Mouse (Mus musculus) forebrain, embryonic 14.5 days (tissue): ENCODE data around the gene Sugct. TPM values are rescaled to one million over a fixed set of nuclear protein-coding genes. Genes with fewer than 3 reads are reported as not detected.

Experiments
- ATAC-seq: fragments of 200-750 bp; cut with Nextera tagmentation; 2 replicates; pipeline ENCODE4 v1.8.0; 2017; ENCODE audit warnings: mild to moderate bottlenecking, moderate library complexity
- DNase-seq: peaks from one replicate; pipeline ENCODE4 v3.0.0-alpha.2; 2015; ENCODE audit warnings: low spot score
- H3K27ac ChIP-seq: fragments of 300-500 bp; sonication (generic); 2 replicates; pipeline ENCODE4 v1.5.1; 2014; ENCODE audit warnings: low read depth, mild to moderate bottlenecking, control low read depth, low read length, moderate library complexity
- H3K27me3 ChIP-seq: fragments of 300-500 bp; sonication (generic); replicated peaks from 2 replicates; pipeline ENCODE4 v1.6.1; 2014; ENCODE audit warnings: low read length, control low read depth, mixed read lengths; ENCODE audit not compliant: control insufficient read depth, insufficient read depth
- H3K36me3 ChIP-seq: fragments of 300-500 bp; sonication (generic); 2 replicates; pipeline ENCODE4 v1.6.1; 2014; ENCODE audit warnings: low read length, control low read depth; ENCODE audit not compliant: control insufficient read depth, insufficient read depth
- H3K4me1 ChIP-seq: fragments of 300-500 bp; sonication (generic); 2 replicates; pipeline ENCODE4 v1.6.1; 2014; ENCODE audit warnings: antibody characterized with exemption, low read length, control low read depth; ENCODE audit not compliant: control insufficient read depth, insufficient read depth
- H3K4me2 ChIP-seq: fragments of 300-500 bp; sonication (generic); 2 replicates; pipeline ENCODE4 v1.6.1; 2014; ENCODE audit warnings: mild to moderate bottlenecking, control low read depth, low read length
- H3K4me3 ChIP-seq: fragments of 300-500 bp; sonication (generic); 2 replicates; pipeline ENCODE4 v1.5.1; 2014; ENCODE audit warnings: low read depth, low read length, control low read depth
- H3K9ac ChIP-seq: fragments of 300-500 bp; sonication (generic); 2 replicates; pipeline ENCODE4 v1.6.1; 2014; ENCODE audit warnings: mild to moderate bottlenecking, low read length, control low read depth, moderate library complexity
- H3K9me3 ChIP-seq: fragments of 300-500 bp; sonication (generic); replicated peaks from 2 replicates; pipeline ENCODE4 v1.6.1; 2016; ENCODE audit warnings: low read length, control low read depth, mixed read lengths; ENCODE audit not compliant: control insufficient read depth
- WGBS: fragments of 180-500 bp; shearing (Covaris S2); extraction: QIAGEN DNeasy Blood & Tissue Kit; methylation state at CpG from one replicate; pipeline ENCODE4 v1.1.7; 2014; 5-methylcytosine and 5-hydroxymethylcytosine counted together
- polyA plus RNA-seq: library from polyadenylated mRNA; unstranded; fragments of >200 nt; fragmentation: Nextera tagmentation; extraction: Ambion mirVana; gene quantifications from 2 replicates; pipeline ENCODE4 v1.2.1, GENCODE M21; 2014

Sugct gene
- polyA plus RNA-seq, 1 experiment from 2014 or later, result 1.7 TPM

- DNase-seq, result no peak
- H3K27me3 ChIP-seq, result no peaks in the 10 kb centered on the region
Observed at GRCm38 (mm10) chr13:17700090-17700715, 4.8 kb upstream of the Sugct start.

GRCm38 (mm10) chr13:17695898-17696580 is 686 bp upstream of the Sugct start:
- peak overlapping the region; percentile 84; the same call in 1 of the 2 replicates for H3K27ac ChIP-seq
- H3K4me2 ChIP-seq, result peak overlapping the region; percentile 73
- ATAC-seq (no peak), DNase-seq (no peak)
- H3K27me3 ChIP-seq, result no peaks in the 10 kb centered on the region
- H3K9me3 ChIP-seq, result no peaks in the 10 kb centered on the region
- H3K36me3 ChIP-seq, result no peaks in the 10 kb centered on the region
- peaks cover 4% of the 10 kb centered on the region for H3K4me1 ChIP-seq
- WGBS, result 19% methylated on average over 7 of the region's 7 CpGs
- peak overlapping the region; percentile 87 for H3K9ac ChIP-seq
- peak overlapping the region; percentile 75 for H3K4me3 ChIP-seq

More at GRCm38 (mm10) chr13:17700090-17700715, 4.8 kb upstream of the Sugct start:
- Histone ChIP-seq H3K9me3 (no peaks in the 10 kb centered on the region), H3K36me3 (no peaks in the 10 kb centered on the region), H3K9ac (no peak overlapping the region), H3K4me2 (no peak overlapping the region), H3K4me3 (no peak overlapping the region), H3K4me1 (peaks cover 4% of the 10 kb centered on the region), H3K27ac (no peak overlapping the region)
- WGBS, result 77% methylated on average over 3 of the region's 3 CpGs
- no peak for ATAC-seq

- no peaks in the 10 kb centered on the region for H3K27me3 ChIP-seq
- H3K4me3 ChIP-seq, result peak overlapping the region; percentile 75
- under 1% methylated on average over 12 of the region's 25 CpGs for WGBS
- peak overlapping the region; percentile 74; the same call in 1 of the 2 replicates for H3K27ac ChIP-seq
- peaks cover 4% of the 10 kb centered on the region for H3K4me1 ChIP-seq
- peak; percentile 76 for ATAC-seq
- no peaks in the 10 kb centered on the region for H3K9me3 ChIP-seq
- DNase-seq, result peak; percentile 53
- H3K36me3 ChIP-seq, result no peaks in the 10 kb centered on the region
- H3K9ac ChIP-seq, result peak overlapping the region; percentile 63
- peak overlapping the region; percentile 66 for H3K4me2 ChIP-seq
Observed at GRCm38 (mm10) chr13:17694414-17694813, 939 bp downstream of the Sugct start.

GRCm38 (mm10) chr13:17693816-17694215 is 1.5 kb downstream of the Sugct start:
- Histone ChIP-seq H3K27ac (no peak overlapping the region), H3K9me3 (no peaks in the 10 kb centered on the region), H3K27me3 (no peaks in the 10 kb centered on the region), H3K9ac (no peak overlapping the region), H3K36me3 (no peaks in the 10 kb centered on the region), H3K4me3 (no peak overlapping the region), H3K4me1 (peaks cover 4% of the 10 kb centered on the region), H3K4me2 (peak overlapping the region; percentile 66; the same call in 1 of the 2 replicates)
- WGBS, result 62% methylated on average over 5 of the region's 5 CpGs
- ATAC-seq, result no peak
- peak; percentile 32 for DNase-seq

GRCm38 (mm10) chr13:17691436-17691835 is 3.9 kb downstream of the Sugct start:
- 68% methylated on average over 1 of the region's 1 CpGs for WGBS

GRCm38 (mm10) chr13:17690686-17691085 is 4.7 kb downstream of the Sugct start:
- H3K9ac ChIP-seq, result no peak overlapping the region
- no peaks in the 10 kb centered on the region for H3K27me3 ChIP-seq
- H3K27ac ChIP-seq, result no peak overlapping the region
- ATAC-seq (no peak), DNase-seq (no peak)
- no peaks in the 10 kb centered on the region for H3K36me3 ChIP-seq
- H3K9me3 ChIP-seq, result no peaks in the 10 kb centered on the region
- no peak overlapping the region for H3K4me2 ChIP-seq
- H3K4me3 ChIP-seq, result no peak overlapping the region
- no peaks in the 10 kb centered on the region for H3K4me1 ChIP-seq

More at GRCm38 (mm10) chr13:17691436-17691835, 3.9 kb downstream of the Sugct start:
- Histone ChIP-seq H3K9ac (no peak overlapping the region), H3K27ac (no peak overlapping the region), H3K4me3 (no peak overlapping the region), H3K4me2 (no peak overlapping the region), H3K4me1 (peaks cover 4% of the 10 kb centered on the region), H3K36me3 (no peaks in the 10 kb centered on the region), H3K27me3 (no peaks in the 10 kb centered on the region), H3K9me3 (no peaks in the 10 kb centered on the region)
- DNase-seq (no peak), ATAC-seq (no peak)

GRCm38 (mm10) chr13:17689461-17689860 is 5.9 kb downstream of the Sugct start:
- Histone ChIP-seq H3K4me3 (no peak overlapping the region), H3K9ac (no peak overlapping the region), H3K4me2 (no peak overlapping the region), H3K36me3 (no peaks in the 10 kb centered on the region), H3K9me3 (no peaks in the 10 kb centered on the region), H3K27ac (no peak overlapping the region), H3K27me3 (no peaks in the 10 kb centered on the region), H3K4me1 (no peaks in the 10 kb centered on the region)
- DNase-seq (no peak), ATAC-seq (no peak)

- Histone ChIP-seq H3K9ac (no peak overlapping the region), H3K4me3 (no peak overlapping the region), H3K27ac (no peak overlapping the region), H3K4me1 (no peaks in the 10 kb centered on the region), H3K27me3 (no peaks in the 10 kb centered on the region), H3K4me2 (no peak overlapping the region), H3K9me3 (no peaks in the 10 kb centered on the region), H3K36me3 (no peaks in the 10 kb centered on the region)
- DNase-seq (no peak), ATAC-seq (no peak)
- WGBS, result 76% methylated on average over 1 of the region's 1 CpGs
Observed at GRCm38 (mm10) chr13:17671122-17671521, 24.2 kb downstream of the Sugct start.

GRCm38 (mm10) chr13:17667380-17667779 is 28.0 kb downstream of the Sugct start:
- H3K4me1 ChIP-seq, result no peaks in the 10 kb centered on the region
- H3K36me3 ChIP-seq, result no peaks in the 10 kb centered on the region
- H3K4me2 ChIP-seq, result no peak overlapping the region
- H3K27ac ChIP-seq, result no peak overlapping the region
- H3K27me3 ChIP-seq, result no peaks in the 10 kb centered on the region
- H3K9me3 ChIP-seq, result no peaks in the 10 kb centered on the region
- no peak overlapping the region for H3K9ac ChIP-seq
- no peak for DNase-seq
- 88% methylated on average over 1 of the region's 1 CpGs for WGBS
- H3K4me3 ChIP-seq, result no peak overlapping the region
- ATAC-seq, result no peak
